ENCODE assay signal across 7 mouse cellular contexts in genomic region chrY:90744381-90744981, GRCm38 (mm10). TPM values are rescaled to one million over a fixed set of nuclear protein-coding genes. Genes with fewer than 3 reads are reported as not detected.
DNase-seq lines count a peak whose midpoint lies in the region; ATAC-seq and TF ChIP-seq lines count a peak whose summit lies in the region.
"Not testable (repeated sequence)": the region's sequence is repeated elsewhere in the genome, so short reads cannot be mapped to it uniquely, and the experiment has no call there.

No protein-coding gene starts in this region.

- peak overlapping the region; percentile 20 for H3K4me3 ChIP-seq in embryonic facial prominence, embryonic 13.5 days
- not testable (repeated sequence) for H3K4me3 ChIP-seq in heart, adult 2 months; limb, embryonic 11.5 days (ENCODE audit: low read depth, low read length)
- peak overlapping the region; percentile 35; the same call in 1 of the 2 replicates for H3K4me3 ChIP-seq in kidney, adult 2 months (ENCODE audit: insufficient read depth, low read depth, low read length)
- peak overlapping the region; percentile 10 for H3K4me3 ChIP-seq in midbrain, embryonic 13.5 days (replicated peaks)

- not testable (repeated sequence) for TF ChIP-seq EP300 in heart, adult 2 months (IDR thresholded peaks at IDR 0.05; ENCODE audit: insufficient read depth, low read depth, low read length)

- TF ChIP-seq POLR2A in heart, adult 2 months (IDR thresholded peaks at IDR 0.05; ENCODE audit: insufficient read depth, low read depth, low read length); kidney, adult 2 months (IDR thresholded peaks at IDR 0.05; ENCODE audit: low read depth, low read length): not testable (repeated sequence)

- not testable (repeated sequence) for H3K4me1 ChIP-seq in embryonic facial prominence, embryonic 13.5 days; heart, adult 2 months (ENCODE audit: control insufficient read depth, insufficient read depth, low read length); kidney, adult 2 months (ENCODE audit: control insufficient read depth, insufficient read depth, low read length); limb, embryonic 11.5 days (ENCODE audit: control insufficient read depth, insufficient read depth, low read length); midbrain, embryonic 13.5 days (replicated peaks)

- not testable (repeated sequence) for TF ChIP-seq CTCF in heart, adult 2 months (IDR thresholded peaks at IDR 0.05); kidney, adult 2 months (conservative IDR thresholded peaks at IDR 0.05; ENCODE audit: insufficient read depth, insufficient read length, low read depth, low read length)

- H3K79me2 ChIP-seq in heart, adult 2 months (replicated peaks; ENCODE audit: control insufficient read depth, insufficient read depth, low read length) = not testable (repeated sequence)

- H3K9ac ChIP-seq in embryonic facial prominence, embryonic 13.5 days; midbrain, embryonic 13.5 days (replicated peaks): not testable (repeated sequence)
- H3K9ac ChIP-seq in heart, adult 2 months (ENCODE audit: low read depth, low read length) = peak overlapping the region; percentile 25; the same call in 1 of the 2 replicates
- H3K9ac ChIP-seq in limb, embryonic 11.5 days (ENCODE audit: low read length) = 0 out of 2 replicates have a peak overlapping the region, but pooled peaks have one; percentile 18

- ATAC-seq in embryonic facial prominence, embryonic 13.5 days (ENCODE audit: insufficient number of reproducible peaks, insufficient read depth, low FRiP score, low TSS enrichment, low read depth) = peak; percentile 87
- ATAC-seq in limb, embryonic 11.5 days (ENCODE audit: insufficient number of reproducible peaks, low FRiP score, low TSS enrichment, low read depth) = peak; percentile 91
- peak; percentile 94 for ATAC-seq in midbrain, embryonic 13.5 days

- intact Hi-C loops in heart, adult 2 months (cut with DNase I) = not testable (repeated sequence)

- peaks cover 37% of the 10 kb centered on the region for H3K36me3 ChIP-seq in embryonic facial prominence, embryonic 13.5 days
- H3K36me3 ChIP-seq in heart, adult 2 months (ENCODE audit: control insufficient read depth, insufficient read depth, low read length) = not testable (repeated sequence)
- peaks cover 13% of the 10 kb centered on the region; the same call in 1 of the 2 replicates for H3K36me3 ChIP-seq in kidney, adult 2 months (ENCODE audit: control insufficient read depth, insufficient read depth, low read length)
- H3K36me3 ChIP-seq in limb, embryonic 11.5 days (ENCODE audit: control insufficient read depth, insufficient read depth, low read length) = peaks cover 36% of the 10 kb centered on the region
- H3K36me3 ChIP-seq in midbrain, embryonic 13.5 days = peaks cover 38% of the 10 kb centered on the region

- peak overlapping the region; percentile 14; the same call in 1 of the 2 replicates for H3K4me2 ChIP-seq in embryonic facial prominence, embryonic 13.5 days
- not testable (repeated sequence) for H3K4me2 ChIP-seq in limb, embryonic 11.5 days (ENCODE audit: low read depth, severe bottlenecking)
- H3K4me2 ChIP-seq in midbrain, embryonic 13.5 days (replicated peaks) = peak overlapping the region; percentile 9

- 68% methylated on average over 51 of the region's 51 CpGs for WGBS in embryonic facial prominence, embryonic 13.5 days
- 62% methylated on average over 51 of the region's 51 CpGs for WGBS in heart, adult 2 months
- WGBS in kidney, adult 2 months = 85% methylated on average over 51 of the region's 51 CpGs
- WGBS in limb, embryonic 11.5 days = 63% methylated on average over 51 of the region's 51 CpGs
- WGBS in midbrain, embryonic 13.5 days = 71% methylated on average over 51 of the region's 51 CpGs

- peaks cover 38% of the 10 kb centered on the region for H3K9me3 ChIP-seq in embryonic facial prominence, embryonic 13.5 days
- peaks cover 37% of the 10 kb centered on the region for H3K9me3 ChIP-seq in limb, embryonic 11.5 days (ENCODE audit: control insufficient read depth, low read length)
- H3K9me3 ChIP-seq in midbrain, embryonic 13.5 days = peaks cover 42% of the 10 kb centered on the region

- DNase-seq in adrenal gland, postnatal 14 days = peak; percentile 84
- peak; percentile 90 to 98 for DNase-seq in heart, adult 2 months
- peak; percentile 94 for DNase-seq in kidney, adult 2 months
- peak; percentile 85 for DNase-seq in limb, embryonic 11.5 days (ENCODE audit: low spot score)
- DNase-seq in spleen, adult 18-20 months = peak; percentile 83 to 91

- peak overlapping the region; percentile 35 for H3K27ac ChIP-seq in embryonic facial prominence, embryonic 13.5 days
- not testable (repeated sequence) for H3K27ac ChIP-seq in heart, adult 2 months; kidney, adult 2 months (ENCODE audit: insufficient read depth, low read depth, low read length)
- H3K27ac ChIP-seq in limb, embryonic 11.5 days (replicated peaks; ENCODE audit: low read depth, low read length) = 0 out of 2 replicates have a peak overlapping the region, but pooled peaks have one; percentile 23
- H3K27ac ChIP-seq in midbrain, embryonic 13.5 days = peak overlapping the region; percentile 20

- not testable (repeated sequence) for H3K27me3 ChIP-seq in embryonic facial prominence, embryonic 13.5 days; heart, adult 2 months (ENCODE audit: control insufficient read depth, insufficient read depth, low read length); kidney, adult 2 months (replicated peaks; ENCODE audit: control insufficient read depth, insufficient read depth, low read length); limb, embryonic 11.5 days (ENCODE audit: control insufficient read depth, insufficient read depth, low read length); midbrain, embryonic 13.5 days

RNA-seq across cellular contexts. Expression of gene Gm21860, which starts 10.1 kb away (rescaled TPM):
- not detected in 2 replicates for total RNA-seq in adrenal gland, postnatal 14 days (2021)
- not detected in 2 replicates for polyA plus RNA-seq in embryonic facial prominence, embryonic 13.5 days (2015; fragmentation: Nextera tagmentation; extraction: Ambion mirVana)
- total RNA-seq in heart, adult 2 months (2021) = not detected
- not detected in 2 replicates for polyA plus RNA-seq in heart, adult 2 months (2012; rRNA removed)
- polyA plus RNA-seq in kidney, adult 2 months (2012; rRNA removed) = not detected in 2 replicates
- not detected in 2 replicates for polyA plus RNA-seq in limb, embryonic 11.5 days (2014; fragmentation: Nextera tagmentation; extraction: Ambion mirVana)
- polyA plus RNA-seq in midbrain, embryonic 13.5 days (2015; fragmentation: Nextera tagmentation; extraction: Ambion mirVana) = not detected in 2 replicates

RNA-seq across cellular contexts. Expression of gene Gm47283, which starts 40.1 kb away (rescaled TPM):
- total RNA-seq in adrenal gland, postnatal 14 days (2021) = not detected in 2 replicates
- polyA plus RNA-seq in embryonic facial prominence, embryonic 13.5 days (2015; fragmentation: Nextera tagmentation; extraction: Ambion mirVana) = not detected in 2 replicates
- total RNA-seq in heart, adult 2 months (2021) = not detected
- polyA plus RNA-seq in heart, adult 2 months (2012; rRNA removed) = not detected in 2 replicates
- not detected in 2 replicates for polyA plus RNA-seq in kidney, adult 2 months (2012; rRNA removed)
- polyA plus RNA-seq in limb, embryonic 11.5 days (2014; fragmentation: Nextera tagmentation; extraction: Ambion mirVana) = not detected in 2 replicates
- polyA plus RNA-seq in midbrain, embryonic 13.5 days (2015; fragmentation: Nextera tagmentation; extraction: Ambion mirVana) = not detected in 2 replicates
